Mouse (Mus musculus) liver (tissue): ENCODE results near the gene Vmn2r89.
"Not testable (repeated sequence)": the region's sequence is repeated elsewhere in the genome, so short reads cannot be mapped to it uniquely, and the experiment has no call there.

ENCODE experiments used
- DNase-seq: peaks from one replicate; pipeline ENCODE4 v3.0.0-alpha.2; 2020; ENCODE audit warnings: mixed read lengths

The Vmn2r89 gene

DNA sequence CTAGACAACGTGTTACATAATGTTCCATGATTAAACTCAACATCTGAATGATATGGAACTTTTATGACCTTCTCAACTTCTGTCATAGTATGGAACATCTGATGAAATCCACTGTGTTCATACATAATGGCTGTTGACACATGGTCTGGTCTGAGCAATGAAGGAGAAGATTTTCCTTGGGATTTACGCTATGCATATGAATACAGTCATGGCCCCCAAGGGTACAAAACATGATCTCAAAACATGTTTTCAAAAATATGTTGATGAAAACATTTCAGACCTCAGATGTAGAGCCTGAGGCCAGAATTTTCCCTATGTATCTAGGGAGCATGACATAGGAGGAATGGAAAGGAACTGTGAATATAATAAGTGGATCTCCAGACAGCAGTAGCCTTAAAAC, at the start of gene Vmn2r89:
Vmn2r89 (plus strand) TSS at position 301 of the 400 bp plus-strand sequence.
- not testable (repeated sequence) for DNase-seq

DNA sequence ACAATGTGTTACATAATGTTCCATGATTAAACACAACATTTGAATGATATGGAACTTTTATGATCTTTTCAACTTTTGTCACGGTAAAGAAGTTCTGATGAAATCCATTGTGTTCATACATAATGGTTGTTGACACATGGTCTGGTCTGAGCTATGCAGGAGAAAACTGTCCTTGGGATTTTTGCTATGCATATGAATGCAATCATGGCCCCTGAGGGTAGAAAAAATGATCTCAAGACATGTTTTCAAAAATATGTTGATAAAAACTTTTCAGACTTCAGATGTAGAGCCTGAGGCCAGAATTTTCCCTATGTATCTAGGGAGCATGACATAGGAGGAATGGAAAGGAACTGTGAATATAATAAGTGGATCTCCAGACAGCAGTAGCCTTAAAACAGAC, 41.1 kb upstream of the Vmn2r89 start, which contains the start of gene Vmn2r88:
Vmn2r88 (plus strand) TSS at position 301 of the 400 bp plus-strand sequence.
- no peak for DNase-seq

DNA sequence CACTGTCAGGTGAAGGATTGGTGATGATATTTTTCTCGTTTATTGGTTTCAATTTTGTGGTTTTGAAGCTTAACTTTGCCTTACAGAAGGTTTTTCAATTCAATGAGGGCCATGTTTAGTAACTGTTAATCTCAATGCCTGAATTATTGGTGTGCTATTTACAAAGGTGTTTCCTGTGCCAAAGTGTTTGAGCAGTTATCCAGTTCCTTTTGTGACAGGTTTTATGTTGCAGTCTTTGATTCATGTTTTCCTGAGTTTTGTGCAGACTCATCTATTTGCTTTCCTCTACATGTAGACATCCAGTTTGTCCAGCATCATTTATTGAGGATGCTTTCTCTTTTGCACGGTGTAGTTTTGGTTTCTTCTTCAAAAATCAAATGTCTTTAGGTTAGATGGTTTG, 27.8 kb upstream of the Vmn2r89 start:
- DNase-seq, result no peak

DNA sequence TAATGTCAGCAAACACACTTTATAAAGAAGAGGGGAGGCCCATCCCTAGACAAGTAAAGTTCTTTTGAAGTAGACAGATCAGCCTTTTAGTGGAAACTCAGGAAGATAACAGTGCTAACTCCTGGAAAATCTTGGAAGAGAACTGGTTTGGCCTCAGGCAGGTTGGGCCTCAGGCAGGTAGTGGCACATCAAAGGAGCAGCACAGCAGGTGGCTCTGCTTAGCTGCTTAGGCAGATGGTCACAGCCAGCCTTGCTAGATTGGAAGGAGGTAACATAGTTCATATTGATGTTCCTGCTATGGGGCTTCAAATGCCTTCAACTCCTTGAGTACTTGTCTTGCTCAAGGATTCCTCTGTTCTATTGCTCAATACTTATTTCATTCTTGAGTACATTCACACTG, 21.5 kb upstream of the Vmn2r89 start:
- DNase-seq, result not testable (repeated sequence)

DNA sequence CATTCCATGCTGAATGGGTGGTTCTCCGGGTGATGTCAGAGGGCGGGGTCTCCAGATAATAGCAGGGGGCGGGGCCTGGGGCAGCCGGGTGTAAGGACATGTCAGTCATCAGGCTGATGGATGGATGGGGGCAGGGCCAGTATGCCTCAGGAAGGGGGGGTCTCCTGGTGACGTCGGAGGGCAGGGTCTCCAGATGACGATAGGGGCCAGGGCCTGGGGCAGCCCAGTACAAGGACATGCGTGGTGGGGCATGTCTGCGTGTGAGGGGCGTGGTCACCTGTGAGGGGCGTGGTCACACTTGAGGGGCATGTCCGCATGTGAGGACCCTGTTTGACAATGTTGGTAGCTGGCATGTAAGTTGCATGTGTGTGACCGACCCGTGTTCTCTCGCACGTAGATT, 17.1 kb upstream of the Vmn2r89 start:
- DNase-seq, result no peak

DNA sequence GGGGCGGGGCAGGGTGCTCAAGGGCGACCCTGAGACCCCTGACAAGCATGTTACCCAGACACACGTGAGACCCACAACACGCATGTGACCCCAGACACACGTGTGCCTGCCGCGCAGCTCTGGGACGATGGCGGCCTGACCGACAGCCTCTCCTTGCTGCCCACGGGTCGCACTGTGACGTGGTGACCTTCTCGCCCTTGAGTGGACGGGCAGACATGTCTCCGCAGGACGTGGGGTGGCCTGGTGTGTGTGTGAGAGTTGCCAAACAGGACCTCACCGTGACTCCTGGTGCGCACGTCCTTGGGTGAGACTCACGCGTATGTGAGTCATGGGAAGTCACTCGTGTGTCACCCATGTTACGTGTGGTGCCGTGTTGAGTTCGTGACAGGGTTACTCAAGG, 16.6 kb upstream of the Vmn2r89 start:
- DNase-seq, result no peak

DNA sequence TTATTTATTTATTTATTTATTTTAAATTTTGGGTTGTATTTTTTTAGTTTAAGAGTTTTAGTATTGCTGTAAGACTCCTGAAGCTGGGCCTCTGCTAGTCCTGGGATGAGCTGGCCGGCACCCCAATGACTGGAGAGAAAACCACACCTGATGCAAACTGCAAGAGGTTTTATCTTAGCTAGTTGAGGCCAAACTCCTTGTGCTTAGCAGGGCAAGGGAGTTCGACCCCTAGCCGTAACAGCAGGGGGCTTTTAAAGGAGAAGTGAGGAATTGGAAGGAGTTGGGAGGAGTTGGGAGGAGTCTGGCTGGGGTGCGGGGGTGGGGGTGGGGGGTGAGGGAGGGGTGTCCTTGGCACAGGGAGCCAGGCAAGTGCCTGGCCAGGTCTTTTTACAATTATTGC, 12.7 kb upstream of the Vmn2r89 start:
- no peak for DNase-seq

DNA sequence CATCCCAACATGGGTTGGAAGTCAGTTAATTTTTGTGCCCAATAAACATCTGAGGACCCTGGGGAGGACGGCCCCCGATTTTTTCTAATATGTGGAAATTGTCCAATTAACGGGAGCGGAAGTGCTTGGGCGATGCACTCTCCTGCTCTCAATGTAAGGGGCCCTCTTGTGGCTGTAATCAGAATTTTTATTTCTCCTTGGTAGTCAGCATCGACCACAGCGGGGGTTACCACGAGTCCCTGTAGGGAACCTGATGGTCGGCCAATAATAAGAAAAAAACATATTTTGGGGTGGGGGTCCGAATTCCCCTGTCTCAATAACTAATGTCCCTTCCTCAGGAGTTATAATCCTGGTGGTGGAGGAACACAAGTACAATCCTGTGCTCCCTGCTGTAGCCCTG, 28.6 kb downstream of the Vmn2r89 start:
- DNase-seq, result not testable (repeated sequence)

DNA sequence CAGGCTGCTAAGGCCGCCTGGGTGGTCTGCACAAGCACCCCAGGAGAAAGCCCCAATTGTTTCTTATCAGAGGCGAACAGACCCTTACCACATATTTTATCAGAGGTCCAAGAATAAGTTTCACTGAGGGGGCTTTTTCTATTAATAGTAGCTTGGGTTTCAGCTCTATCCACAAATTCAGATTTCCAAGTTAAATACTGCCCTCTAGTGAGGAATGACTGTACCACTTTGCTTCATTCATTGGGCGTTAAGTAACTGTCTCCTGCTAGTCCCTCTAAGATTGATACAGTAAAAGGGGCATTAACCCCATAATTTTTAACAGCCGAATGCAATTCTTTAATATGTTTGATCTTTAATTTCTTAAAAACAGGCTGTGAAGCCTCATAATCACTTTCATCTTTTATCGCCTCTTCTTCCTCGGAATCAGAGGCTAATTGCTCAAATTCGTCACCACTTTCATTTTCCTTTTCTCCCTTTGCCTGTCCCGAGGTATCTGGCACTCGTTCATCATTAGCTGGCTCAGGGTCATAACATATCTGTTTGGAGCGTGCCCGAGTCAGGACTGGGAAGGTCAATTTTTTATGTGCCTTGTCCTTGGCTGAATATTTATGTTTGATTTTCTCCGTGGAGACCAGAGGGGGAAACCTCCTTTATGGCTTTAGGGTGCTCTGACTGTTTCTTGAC, 29.8 kb downstream of the Vmn2r89 start:
- not testable (repeated sequence) for DNase-seq

DNA sequence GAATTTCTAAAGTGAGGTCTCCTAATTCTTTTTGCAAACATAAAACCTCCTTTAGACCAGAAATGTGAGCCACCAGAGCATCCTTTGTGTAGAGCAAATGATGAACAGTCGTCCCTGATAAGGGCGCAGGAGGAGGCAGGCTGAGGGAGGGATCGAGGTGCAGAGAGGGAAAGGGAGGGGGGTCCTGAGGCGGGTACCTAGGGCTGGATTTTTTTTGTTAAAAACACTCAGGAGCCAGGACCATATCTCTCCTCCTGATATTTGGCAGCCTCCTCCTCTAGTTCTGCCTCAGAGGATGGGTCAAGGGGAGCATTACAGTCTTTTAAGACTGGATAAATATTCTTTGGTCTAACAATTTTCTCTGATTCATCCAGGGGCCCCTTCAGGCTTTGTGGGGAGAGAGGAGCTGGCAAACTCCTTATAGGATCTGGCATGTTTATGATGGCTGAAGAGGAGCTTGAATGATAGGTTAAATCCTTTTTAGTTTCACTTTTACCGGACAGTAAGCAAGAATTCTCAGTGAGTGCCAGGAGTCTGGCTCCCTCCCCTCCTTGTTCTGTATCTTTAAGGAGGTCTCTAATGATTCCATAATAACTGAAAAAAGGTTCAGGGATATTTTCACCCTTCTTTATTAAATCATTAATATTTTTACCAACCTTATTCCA, 30.5 kb downstream of the Vmn2r89 start:
- no peak for DNase-seq

DNA sequence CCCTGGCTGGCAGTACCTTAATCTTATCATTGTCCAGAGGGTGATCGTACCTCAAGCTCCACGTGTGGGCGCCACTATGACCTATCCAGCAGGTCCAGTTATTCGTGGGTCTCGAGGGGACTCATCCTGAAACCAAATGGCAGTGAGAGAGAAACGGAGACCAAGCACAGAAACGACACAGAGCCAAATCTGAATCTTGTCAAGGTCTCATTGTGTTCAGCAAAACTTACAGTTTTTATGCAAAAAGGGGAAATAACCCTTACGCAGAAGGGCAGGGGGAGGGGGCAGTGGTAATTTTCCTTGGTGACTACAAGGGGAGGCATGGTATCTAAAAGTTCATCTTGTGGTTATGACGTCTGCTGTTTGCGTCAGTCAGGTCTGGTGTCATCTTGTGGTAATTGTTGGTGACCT, 31.3 kb downstream of the Vmn2r89 start:
- not testable (repeated sequence) for DNase-seq

DNA sequence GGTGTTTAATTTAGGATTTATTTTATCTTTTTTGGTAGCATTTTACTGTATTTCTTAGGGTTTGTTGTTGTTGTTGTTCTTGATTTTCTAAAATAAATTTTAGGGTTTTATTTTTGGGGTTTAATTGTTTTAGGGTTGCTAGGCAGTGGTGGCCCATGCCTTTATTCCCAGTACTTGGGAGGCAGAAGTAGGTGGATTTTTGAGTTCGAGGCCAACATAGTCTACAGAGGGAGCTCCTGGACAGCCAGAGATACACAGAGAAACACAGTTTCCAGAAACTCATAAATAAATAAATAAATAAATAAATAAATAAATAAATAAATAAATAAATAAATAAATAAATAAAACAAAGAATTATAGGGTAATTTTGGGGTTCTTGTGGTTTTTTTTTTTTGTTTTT, 32.0 kb downstream of the Vmn2r89 start:
- no peak for DNase-seq

DNA sequence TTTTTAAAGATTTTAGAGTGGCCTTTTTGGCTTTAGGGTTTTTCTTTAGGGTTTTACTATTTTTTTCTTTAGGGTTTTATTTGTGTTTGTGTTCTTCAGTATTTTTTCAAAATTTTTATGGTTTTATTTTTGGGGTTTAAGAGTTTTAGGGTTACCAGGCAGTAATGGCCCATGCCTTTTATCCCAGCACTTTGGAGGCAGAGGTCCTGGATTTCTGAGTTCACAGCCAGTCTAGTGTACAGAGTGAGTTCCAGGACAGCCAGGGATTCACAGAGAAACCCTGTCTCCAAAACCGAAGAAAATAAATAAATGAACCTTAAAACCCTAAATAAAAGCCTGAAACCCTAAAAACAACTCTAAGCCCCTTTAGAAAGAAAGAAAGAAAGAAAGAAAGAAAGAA, 34.5 kb downstream of the Vmn2r89 start:
- DNase-seq, result no peak

DNA sequence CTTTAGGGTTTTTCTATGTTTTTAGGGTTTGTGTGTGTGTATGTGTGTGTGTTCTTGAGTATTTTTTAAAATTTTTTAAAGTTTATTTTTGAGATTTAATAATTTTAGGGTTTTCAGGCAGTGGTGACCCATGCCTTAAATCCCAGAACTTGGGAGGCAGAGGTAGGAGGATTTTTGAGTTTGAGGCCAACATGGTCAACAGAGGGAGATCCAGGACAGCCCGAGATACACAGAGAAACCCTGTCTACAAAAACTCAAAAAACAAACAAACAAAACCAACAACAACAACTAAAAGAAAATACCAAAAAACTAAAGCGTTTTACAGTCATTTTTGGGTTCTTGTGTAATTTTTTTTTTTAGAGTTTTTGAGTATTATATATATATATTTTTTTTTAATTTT, 44.1 kb downstream of the Vmn2r89 start:
- DNase-seq, result no peak

DNA sequence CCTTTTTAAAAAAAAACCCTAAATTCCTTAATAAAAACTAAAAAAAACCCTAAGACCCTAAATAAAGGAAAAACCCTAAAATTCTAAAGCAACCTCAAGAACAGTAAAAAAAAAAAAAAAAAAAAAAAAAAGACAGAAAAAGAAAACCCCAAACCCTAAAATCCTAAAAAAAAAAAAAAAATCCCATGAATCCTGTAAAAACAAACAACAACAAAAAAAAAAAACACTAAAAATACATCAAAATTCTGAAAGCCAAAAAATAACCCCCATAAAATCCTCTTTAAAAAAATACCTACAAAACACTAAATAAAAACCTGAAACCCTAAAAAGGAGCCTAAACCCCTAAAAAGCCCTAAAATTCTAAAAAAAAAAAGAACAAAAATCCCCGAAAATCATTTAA, 45.3 kb downstream of the Vmn2r89 start:
- DNase-seq, result no peak

DNA sequence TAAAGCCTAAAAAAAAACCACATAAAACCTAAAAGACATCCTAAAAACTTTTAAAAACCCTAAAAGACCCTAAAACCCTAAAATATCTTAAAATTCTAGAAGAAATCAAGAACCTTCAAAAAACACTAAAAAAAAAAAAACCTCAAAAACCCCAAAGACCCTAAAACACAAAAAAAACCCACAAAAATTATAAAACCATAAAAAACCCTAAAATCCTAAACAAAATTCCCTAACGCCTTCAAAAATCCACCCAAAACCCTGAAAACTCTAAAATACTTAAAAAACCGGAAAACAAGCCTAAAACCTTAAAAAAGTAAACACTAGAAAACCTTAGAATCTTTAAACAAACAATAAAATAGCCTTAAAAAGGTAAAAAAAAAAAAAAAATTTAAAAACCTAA, 46.3 kb downstream of the Vmn2r89 start:
- no peak for DNase-seq

DNA sequence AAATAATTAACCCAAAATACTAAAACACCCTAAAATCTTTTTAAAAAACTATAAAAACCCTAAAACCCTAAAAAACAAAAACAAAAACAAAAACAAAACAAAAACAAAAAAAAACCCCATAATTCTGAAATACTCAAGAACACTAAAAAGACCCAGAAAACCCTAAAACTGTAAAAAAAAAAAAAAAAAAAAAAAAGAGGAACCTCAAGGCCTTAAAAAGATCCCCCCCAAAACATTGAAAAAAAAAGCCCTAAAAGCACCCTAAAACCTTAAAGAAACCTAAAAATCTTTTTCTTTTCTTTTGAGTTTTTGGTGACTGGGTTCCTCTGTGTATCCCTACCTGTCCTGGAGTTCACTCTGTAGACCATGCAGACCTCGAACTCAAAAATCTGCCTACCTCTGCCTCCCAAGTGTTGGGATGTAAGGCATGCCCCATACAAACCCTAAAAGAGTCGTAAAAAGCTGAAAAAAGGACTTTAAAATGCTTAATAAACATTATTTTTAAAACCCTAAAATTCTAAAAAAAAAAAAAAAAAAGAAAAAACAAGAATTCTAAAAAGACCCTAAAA, 48.1 kb downstream of the Vmn2r89 start:
- no peak for DNase-seq

DNA sequence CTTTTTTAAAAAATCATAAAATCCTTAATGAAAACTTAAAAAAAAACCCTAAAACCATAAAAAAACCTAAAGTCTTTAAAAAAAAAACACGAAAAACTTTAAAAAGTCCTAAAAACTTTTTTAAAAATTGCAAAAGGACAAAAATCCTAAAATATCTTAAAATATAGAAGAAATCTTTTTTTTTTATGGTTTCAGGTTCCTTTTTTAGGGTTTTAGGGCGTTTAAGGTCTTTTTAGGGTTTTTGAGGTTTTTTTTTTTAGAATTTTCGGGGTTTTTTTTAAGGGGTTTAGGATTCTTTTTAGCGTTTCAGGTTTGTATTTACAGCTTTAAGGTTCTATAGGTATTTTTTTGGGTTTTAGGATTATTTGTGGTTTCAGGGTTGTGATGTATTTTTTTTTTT, 48.8 kb downstream of the Vmn2r89 start:
- no peak for DNase-seq

DNA sequence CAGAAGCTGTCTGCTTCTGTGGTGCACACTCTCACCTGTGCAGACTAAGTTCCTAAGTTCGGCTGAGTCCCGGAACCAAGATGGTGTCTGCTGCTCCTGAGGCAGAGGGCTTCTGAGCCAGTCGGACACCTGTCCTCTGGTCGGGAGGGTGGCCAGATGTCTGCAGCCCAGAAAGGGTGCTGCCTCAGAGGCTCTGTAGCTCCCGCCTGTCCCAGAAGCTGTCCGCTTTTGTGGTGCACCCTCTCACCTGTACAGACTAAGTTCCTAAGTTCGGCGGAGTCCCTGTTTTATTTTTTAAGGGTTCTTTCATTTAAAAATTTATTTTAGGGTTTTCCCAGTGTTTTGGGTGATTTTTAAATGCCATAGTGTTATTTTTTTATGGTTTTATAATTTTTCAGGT, 55.8 kb downstream of the Vmn2r89 start:
- DNase-seq, result peak; percentile 2
